Mouse (Mus musculus): Measurements from ENCODE around the gene Kcnd1.

Gene Kcnd1

GRCm38 (mm10) chrX:7854578-7854977 is 32.5 kb downstream of the Kcnd1 start:
- peak; percentile 18 for DNase-seq (ENCODE audit: low read depth, low spot score)

- no peak for DNase-seq (ENCODE audit: low read depth, low spot score)
Observed at GRCm38 (mm10) chrX:7859191-7859753, 37.2 kb downstream of the Kcnd1 start.

GRCm38 (mm10) chrX:7863181-7863580 is 41.1 kb downstream of the Kcnd1 start:
- no peak for DNase-seq (ENCODE audit: low read depth, low spot score)

- no peak for DNase-seq (ENCODE audit: low read depth, low spot score)
Observed at GRCm38 (mm10) chrX:7864551-7864950, 42.5 kb downstream of the Kcnd1 start.

- no peak for DNase-seq (ENCODE audit: low read depth, low spot score)
Observed at GRCm38 (mm10) chrX:7865343-7865742, 43.3 kb downstream of the Kcnd1 start.

GRCm38 (mm10) chrX:7865786-7866185 is 43.7 kb downstream of the Kcnd1 start:
- DNase-seq (ENCODE audit: low read depth, low spot score) = no peak

- DNase-seq (ENCODE audit: low read depth, low spot score) = no peak
Observed at GRCm38 (mm10) chrX:7867141-7867540, 45.1 kb downstream of the Kcnd1 start.

GRCm38 (mm10) chrX:7868506-7868905 is 46.4 kb downstream of the Kcnd1 start:
- no peak for DNase-seq (ENCODE audit: low read depth, low spot score)

- DNase-seq (ENCODE audit: low read depth, low spot score) = no peak
Observed at GRCm38 (mm10) chrX:7869826-7870225, 47.7 kb downstream of the Kcnd1 start.

GRCm38 (mm10) chrX:7878007-7878419 is 55.9 kb downstream of the Kcnd1 start, which contains the start of gene Pim2:
TSS of gene Pim2 (plus strand) at chrX:7878262.
- DNase-seq (ENCODE audit: low read depth, low spot score) = peak; percentile 71

GRCm38 (mm10) chrX:7878495-7878894 is 56.4 kb downstream of the Kcnd1 start:
- DNase-seq (ENCODE audit: low read depth, low spot score) = no peak

- peak; percentile 52 for DNase-seq (ENCODE audit: low read depth, low spot score)
Observed at GRCm38 (mm10) chrX:7879819-7880218, 57.7 kb downstream of the Kcnd1 start.

- peak; percentile 76 for DNase-seq (ENCODE audit: low read depth, low spot score)
Observed at GRCm38 (mm10) chrX:7883841-7884567, 61.9 kb downstream of the Kcnd1 start, which contains the start of gene Slc35a2. TSS of gene Slc35a2 (plus strand) at chrX:7884028.
